Mouse (Mus musculus) intestine, embryonic 14.5 days (tissue): Measurements from ENCODE around the gene Mepe. TPM values are rescaled to one million over a fixed set of nuclear protein-coding genes. Genes with fewer than 3 reads are reported as not detected.

Source experiments
- ATAC-seq: fragments of 200-750 bp; cut with Nextera tagmentation; replicated peaks from 2 replicates; pipeline ENCODE4 v1.8.0; 2017; ENCODE audit warnings: low read depth, moderate number of reproducible peaks, moderate TSS enrichment, moderate library complexity; ENCODE audit not compliant: low FRiP score, low TSS enrichment
- DNase-seq: peaks from one replicate; pipeline ENCODE4 v3.0.0-alpha.2; 2018; ENCODE audit warnings: low spot score
- H3K27ac ChIP-seq: fragments of 300-500 bp; sonication (generic); 2 replicates; pipeline ENCODE4 v1.5.1; 2014; ENCODE audit warnings: low read depth, mild to moderate bottlenecking, control low read depth
- H3K27me3 ChIP-seq: fragments of 300-500 bp; sonication (generic); replicated peaks from 2 replicates; pipeline ENCODE4 v1.6.1; 2014; ENCODE audit warnings: low read length, control low read depth; ENCODE audit not compliant: control insufficient read depth, insufficient read depth
- H3K36me3 ChIP-seq: fragments of 300-500 bp; sonication (generic); 2 replicates; pipeline ENCODE4 v1.6.1; 2014; ENCODE audit warnings: low read length, control low read depth; ENCODE audit not compliant: control insufficient read depth, insufficient read depth
- H3K4me1 ChIP-seq: fragments of 300-500 bp; sonication (generic); replicated peaks from 2 replicates; pipeline ENCODE4 v1.6.1; 2014; ENCODE audit warnings: low read length, control low read depth, mixed read lengths; ENCODE audit not compliant: control insufficient read depth, insufficient read depth
- H3K4me2 ChIP-seq: fragments of 300-500 bp; sonication (generic); 2 replicates; pipeline ENCODE4 v1.6.1; 2014; ENCODE audit warnings: low read length
- H3K4me3 ChIP-seq: fragments of 300-500 bp; sonication (generic); 2 replicates; pipeline ENCODE4 v1.5.1; 2014; ENCODE audit warnings: low read depth, low read length, control low read depth, mixed read lengths
- H3K9ac ChIP-seq: fragments of 300-500 bp; sonication (generic); 2 replicates; pipeline ENCODE4 v1.6.1; 2014; ENCODE audit warnings: mild to moderate bottlenecking, low read length
- H3K9me3 ChIP-seq: fragments of 300-500 bp; sonication (generic); 2 replicates; pipeline ENCODE4 v1.6.1; 2016; ENCODE audit warnings: low read length, control low read depth; ENCODE audit not compliant: control insufficient read depth
- WGBS: fragments of 180-500 bp; shearing (Covaris S2); extraction: QIAGEN DNeasy Blood & Tissue Kit; methylation state at CpG from one replicate; pipeline ENCODE4 v1.1.7; 2014; 5-methylcytosine and 5-hydroxymethylcytosine counted together
- polyA plus RNA-seq: library from polyadenylated mRNA; unstranded; fragments of >200 nt; fragmentation: Nextera tagmentation; extraction: Ambion mirVana; gene quantifications from 2 replicates; pipeline ENCODE4 v1.2.1, GENCODE M21; 2014

Mepe gene
- polyA plus RNA-seq, 1 experiment from 2014 or later, result not detected

DNA sequence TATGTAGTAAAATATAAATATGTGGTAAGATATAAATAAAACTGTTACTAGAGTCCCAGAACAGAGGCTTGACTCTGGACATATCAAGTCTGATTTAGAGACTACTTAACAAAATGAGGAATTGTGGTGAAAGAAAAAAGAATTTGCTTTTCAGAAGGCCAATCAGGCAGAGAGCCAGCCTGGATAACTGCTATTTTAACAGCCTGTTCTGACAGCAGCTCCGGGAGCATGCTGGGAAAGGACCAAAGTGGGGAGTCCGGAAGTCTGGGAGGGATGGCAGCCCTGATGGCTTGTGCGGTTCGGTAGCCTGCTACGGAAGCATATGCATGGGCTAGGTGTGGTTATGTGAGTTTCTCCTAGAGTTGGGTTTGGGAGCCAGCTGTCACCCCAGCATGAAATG is 45.5 kb downstream of the Mepe start:
- Histone ChIP-seq H3K27me3 (no peaks in the 10 kb centered on the region), H3K4me1 (no peaks in the 10 kb centered on the region; the same call in 1 of the 2 replicates), H3K9ac (no peak overlapping the region), H3K36me3 (no peaks in the 10 kb centered on the region), H3K9me3 (no peaks in the 10 kb centered on the region), H3K4me3 (no peak overlapping the region), H3K4me2 (no peak overlapping the region), H3K27ac (no peak overlapping the region)
- 90% methylated on average over 5 of the region's 5 CpGs for WGBS
- no peak for DNase-seq
- ATAC-seq, result no peak

DNA sequence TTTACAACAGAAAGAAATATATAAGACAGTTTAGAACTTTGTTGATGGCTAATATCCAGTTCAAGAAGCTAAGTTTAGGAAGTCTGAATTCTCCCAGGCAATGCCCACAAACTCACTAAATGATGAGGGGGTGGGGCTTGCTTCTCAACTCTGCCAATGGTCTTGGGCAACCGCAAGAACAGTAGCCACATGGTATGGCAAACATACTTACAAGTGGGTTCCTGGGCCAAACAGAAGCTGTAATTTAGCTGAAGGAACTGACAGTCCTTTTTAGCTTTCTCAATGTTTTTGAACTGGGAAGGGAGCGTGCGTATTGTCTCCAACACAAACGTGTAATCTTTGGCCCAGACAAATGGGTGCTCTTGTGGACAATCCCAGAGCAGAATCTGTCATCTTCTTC is 46.2 kb downstream of the Mepe start:
- ATAC-seq, result no peak
- Histone ChIP-seq H3K4me3 (no peak overlapping the region), H3K9me3 (no peaks in the 10 kb centered on the region), H3K4me1 (no peaks in the 10 kb centered on the region; the same call in 1 of the 2 replicates), H3K36me3 (no peaks in the 10 kb centered on the region), H3K27ac (no peak overlapping the region), H3K27me3 (no peaks in the 10 kb centered on the region), H3K9ac (no peak overlapping the region), H3K4me2 (no peak overlapping the region)
- no peak for DNase-seq
- 84% methylated on average over 4 of the region's 4 CpGs for WGBS

DNA sequence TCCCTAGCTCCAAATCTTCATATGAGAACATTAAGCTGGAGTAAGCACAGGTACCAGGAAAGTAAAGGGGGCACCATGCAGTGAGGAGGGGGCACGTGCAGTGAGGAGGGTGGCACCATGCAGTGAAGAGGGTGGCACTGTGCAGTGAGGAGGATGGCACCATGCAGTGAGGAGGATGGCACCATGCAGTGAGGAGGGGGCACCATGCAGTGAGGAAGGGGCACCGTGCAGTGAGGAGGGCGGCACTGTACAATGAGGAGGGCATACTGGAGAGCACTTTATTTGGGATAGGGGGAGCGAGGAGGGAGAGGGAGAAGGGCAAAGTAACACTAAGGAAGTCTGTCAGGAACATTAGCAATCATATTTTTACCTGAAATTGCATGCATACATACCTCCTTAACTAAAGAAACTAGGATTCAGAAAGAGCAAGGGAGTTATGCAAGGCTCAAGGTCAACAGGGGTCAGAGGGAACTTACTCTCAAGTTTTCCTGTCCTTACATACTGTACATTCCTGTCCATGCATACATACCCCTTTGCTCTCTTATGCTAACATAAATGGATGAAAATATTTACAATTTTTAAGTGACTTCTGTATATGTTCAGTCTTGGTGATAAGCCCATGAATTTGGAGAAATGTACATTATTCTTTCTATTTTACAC is 48.6 kb downstream of the Mepe start:
- no peak for DNase-seq
- Histone ChIP-seq H3K27ac (no peak overlapping the region), H3K9me3 (no peaks in the 10 kb centered on the region), H3K4me3 (no peak overlapping the region), H3K36me3 (no peaks in the 10 kb centered on the region), H3K9ac (no peak overlapping the region), H3K27me3 (no peaks in the 10 kb centered on the region), H3K4me1 (no peaks in the 10 kb centered on the region; the same call in 1 of the 2 replicates), H3K4me2 (no peak overlapping the region)
- 90% methylated on average over 4 of the region's 4 CpGs for WGBS
- ATAC-seq, result no peak

- H3K9me3 ChIP-seq, result no peaks in the 10 kb centered on the region
- no peak overlapping the region for H3K4me2 ChIP-seq
- H3K4me3 ChIP-seq, result no peak overlapping the region
- ATAC-seq, result no peak
- no peak overlapping the region for H3K27ac ChIP-seq
- H3K27me3 ChIP-seq, result no peaks in the 10 kb centered on the region
- no peaks in the 10 kb centered on the region for H3K36me3 ChIP-seq
- WGBS, result 37% methylated on average over 6 of the region's 6 CpGs
- no peak for DNase-seq
- no peak overlapping the region for H3K9ac ChIP-seq
- H3K4me1 ChIP-seq, result no peaks in the 10 kb centered on the region; the same call in 1 of the 2 replicates
Measured at GRCm38 (mm10) chr5:104374308-104374660, 49.2 kb downstream of the Mepe start.

- H3K4me2 ChIP-seq, result no peak overlapping the region
- ATAC-seq (no peak), DNase-seq (no peak)
- no peak overlapping the region for H3K9ac ChIP-seq
- H3K9me3 ChIP-seq, result no peaks in the 10 kb centered on the region
- no peaks in the 10 kb centered on the region for H3K27me3 ChIP-seq
- no peak overlapping the region for H3K27ac ChIP-seq
- WGBS, result 69% methylated on average over 2 of the region's 2 CpGs
- H3K4me3 ChIP-seq, result no peak overlapping the region
- H3K36me3 ChIP-seq, result no peaks in the 10 kb centered on the region
- no peaks in the 10 kb centered on the region; the same call in 1 of the 2 replicates for H3K4me1 ChIP-seq
Measured at GRCm38 (mm10) chr5:104375132-104375531, 50.0 kb downstream of the Mepe start.

- Histone ChIP-seq H3K4me1 (no peaks in the 10 kb centered on the region; the same call in 1 of the 2 replicates), H3K9me3 (no peaks in the 10 kb centered on the region), H3K9ac (no peak overlapping the region), H3K4me3 (no peak overlapping the region), H3K27me3 (no peaks in the 10 kb centered on the region), H3K4me2 (no peak overlapping the region), H3K36me3 (no peaks in the 10 kb centered on the region), H3K27ac (no peak overlapping the region)
- ATAC-seq (no peak), DNase-seq (no peak)
- WGBS, result 96% methylated on average over 1 of the region's 1 CpGs
Measured at GRCm38 (mm10) chr5:104376890-104377289, 51.8 kb downstream of the Mepe start.

DNA sequence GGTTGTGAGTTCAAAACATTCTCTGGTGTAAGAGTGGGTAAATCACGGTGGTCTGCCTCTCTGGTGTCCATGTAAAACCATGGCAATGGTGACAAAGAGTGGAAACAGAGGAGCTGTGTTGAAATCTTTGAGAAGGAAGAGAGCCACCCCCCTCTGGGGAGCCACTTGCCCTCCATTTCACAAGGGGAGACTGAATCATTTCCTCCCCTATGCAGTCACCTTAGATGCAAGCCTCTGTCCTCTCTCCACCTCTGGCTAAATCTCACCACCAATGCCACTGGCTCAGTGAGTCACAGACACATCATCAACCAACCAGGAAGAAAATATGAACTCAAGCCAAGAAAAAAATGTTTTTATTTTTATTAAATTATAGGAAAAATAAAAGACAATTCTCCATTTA is 55.4 kb downstream of the Mepe start:
- H3K27ac ChIP-seq, result no peak overlapping the region
- no peaks in the 10 kb centered on the region for H3K27me3 ChIP-seq
- no peaks in the 10 kb centered on the region for H3K4me1 ChIP-seq
- 91% methylated on average over 1 of the region's 1 CpGs for WGBS
- H3K9me3 ChIP-seq, result no peaks in the 10 kb centered on the region
- no peak overlapping the region for H3K4me3 ChIP-seq
- no peak overlapping the region for H3K9ac ChIP-seq
- ATAC-seq (no peak), DNase-seq (no peak)
- no peaks in the 10 kb centered on the region for H3K36me3 ChIP-seq
- H3K4me2 ChIP-seq, result no peak overlapping the region

- DNase-seq, result peak; percentile 43
- 60% methylated on average over 4 of the region's 7 CpGs for WGBS
- Histone ChIP-seq H3K9me3 (no peaks in the 10 kb centered on the region), H3K9ac (no peak overlapping the region), H3K36me3 (no peaks in the 10 kb centered on the region), H3K4me1 (no peaks in the 10 kb centered on the region; the same call in 1 of the 2 replicates), H3K4me3 (no peak overlapping the region), H3K27ac (no peak overlapping the region), H3K27me3 (no peaks in the 10 kb centered on the region), H3K4me2 (no peak overlapping the region)
- ATAC-seq, result no peak
Measured at GRCm38 (mm10) chr5:104381671-104382070, 56.5 kb downstream of the Mepe start.

DNA sequence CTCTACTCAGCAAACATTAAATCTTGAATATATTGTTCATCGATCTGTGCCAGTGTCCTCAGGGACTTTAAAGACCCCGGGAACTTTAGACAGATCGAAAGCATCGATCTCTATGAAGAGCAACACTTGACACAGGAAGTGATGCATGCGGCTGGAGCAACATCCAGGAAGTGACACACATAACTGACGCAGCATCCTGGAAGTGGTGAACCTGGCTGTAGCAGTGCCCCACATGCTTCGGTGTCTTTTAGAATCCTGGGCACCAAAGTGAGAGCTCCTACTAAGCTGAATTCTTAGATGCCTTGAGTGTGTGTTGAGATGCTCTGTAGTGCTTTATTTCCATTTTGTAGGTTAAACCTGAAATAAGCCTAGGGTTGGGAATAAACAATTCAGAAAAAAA is 59.4 kb downstream of the Mepe start:
- no peak overlapping the region for H3K4me2 ChIP-seq
- H3K27me3 ChIP-seq, result no peaks in the 10 kb centered on the region
- ATAC-seq (no peak), DNase-seq (no peak)
- H3K27ac ChIP-seq, result no peak overlapping the region
- no peaks in the 10 kb centered on the region; the same call in 1 of the 2 replicates for H3K4me1 ChIP-seq
- 94% methylated on average over 7 of the region's 7 CpGs for WGBS
- H3K9ac ChIP-seq, result no peak overlapping the region
- H3K4me3 ChIP-seq, result no peak overlapping the region
- no peaks in the 10 kb centered on the region for H3K9me3 ChIP-seq
- H3K36me3 ChIP-seq, result no peaks in the 10 kb centered on the region
